Mouse (Mus musculus) megakaryocyte, embryonic 14.5 days (primary cell): ENCODE data around the gene A430078G23Rik. TPM values are rescaled to one million over a fixed set of nuclear protein-coding genes. Genes with fewer than 3 reads are reported as not detected.

Experiments used
- H3K27me3 ChIP-seq: replicated peaks from 2 replicates; pipeline ENCODE3; 2012; ENCODE audit warnings: inconsistent platforms
- H3K36me3 ChIP-seq: replicated peaks from 2 replicates; pipeline ENCODE3; 2012; ENCODE audit warnings: low read length, inconsistent platforms, mixed read lengths
- H3K4me1 ChIP-seq: 2 replicates; pipeline ENCODE4 v1.6.1; 2012; ENCODE audit warnings: inconsistent platforms
- H3K4me3 ChIP-seq: replicated peaks from 2 replicates; pipeline ENCODE3; 2012; ENCODE audit warnings: moderate library complexity, mild to moderate bottlenecking, inconsistent platforms
- H3K9me3 ChIP-seq: 2 replicates; pipeline ENCODE4 v1.6.1; 2012; ENCODE audit warnings: inconsistent platforms
- FLI1 ChIP-seq: IDR thresholded peaks from 2 replicates; pipeline ENCODE4 v1.6.1; 2012; ENCODE audit warnings: low read length, inconsistent platforms, mixed read lengths
- GATA1 ChIP-seq: IDR thresholded peaks from 3 replicates; pipeline ENCODE4 v1.6.1; 2012; ENCODE audit warnings: mixed read lengths, low read length, inconsistent platforms, borderline replicate concordance
- polyA plus RNA-seq: library from polyadenylated mRNA; stranded (reverse); fragments of >175 nt; gene quantifications from 2 replicates; pipeline ENCODE4 v1.2.3, GENCODE M21; 2012; ENCODE audit warnings: low replicate concordance; ENCODE audit not compliant: insufficient read depth

A430078G23Rik gene
- polyA plus RNA-seq, 1 experiment: 1.3 TPM

- H3K4me3 ChIP-seq: no peak overlapping the region
- H3K9me3 ChIP-seq: no peaks in the 10 kb centered on the region
- peaks cover 53% of the 10 kb centered on the region for H3K36me3 ChIP-seq
- TF ChIP-seq FLI1: no peak
- no peak for TF ChIP-seq GATA1
- no peaks in the 10 kb centered on the region for H3K27me3 ChIP-seq
- peaks cover 48% of the 10 kb centered on the region for H3K4me1 ChIP-seq
Measured at GRCm38 (mm10) chr8:3420105-3420706, 67.0 kb downstream of the A430078G23Rik start.

- H3K4me1 ChIP-seq: peaks cover 35% of the 10 kb centered on the region
- H3K9me3 ChIP-seq: no peaks in the 10 kb centered on the region
- H3K4me3 ChIP-seq: no peak overlapping the region
- TF ChIP-seq GATA1 (no peak), FLI1 (no peak)
- H3K36me3 ChIP-seq: peaks cover 47% of the 10 kb centered on the region
- H3K27me3 ChIP-seq: no peaks in the 10 kb centered on the region
Measured at GRCm38 (mm10) chr8:3421507-3421906, 68.3 kb downstream of the A430078G23Rik start.

GRCm38 (mm10) chr8:3425217-3425616 is 72.0 kb downstream of the A430078G23Rik start:
- Histone ChIP-seq H3K9me3 (no peaks in the 10 kb centered on the region), H3K4me3 (no peak overlapping the region), H3K27me3 (no peaks in the 10 kb centered on the region), H3K4me1 (peaks cover 36% of the 10 kb centered on the region), H3K36me3 (peaks cover 63% of the 10 kb centered on the region)
- TF ChIP-seq FLI1: no peak
- TF ChIP-seq GATA1: no peak

GRCm38 (mm10) chr8:3426211-3426610 is 73.0 kb downstream of the A430078G23Rik start:
- peaks cover 42% of the 10 kb centered on the region for H3K4me1 ChIP-seq
- peaks cover 62% of the 10 kb centered on the region for H3K36me3 ChIP-seq
- TF ChIP-seq GATA1 (no peak), FLI1 (no peak)
- no peaks in the 10 kb centered on the region for H3K9me3 ChIP-seq
- no peak overlapping the region for H3K4me3 ChIP-seq
- H3K27me3 ChIP-seq: no peaks in the 10 kb centered on the region

- no peak for TF ChIP-seq GATA1
- no peak for TF ChIP-seq FLI1
- no peaks in the 10 kb centered on the region for H3K9me3 ChIP-seq
- peaks cover 42% of the 10 kb centered on the region for H3K4me1 ChIP-seq
- peaks cover 80% of the 10 kb centered on the region for H3K36me3 ChIP-seq
- H3K27me3 ChIP-seq: no peaks in the 10 kb centered on the region
- H3K4me3 ChIP-seq: no peak overlapping the region
Measured at GRCm38 (mm10) chr8:3428426-3428825, 75.2 kb downstream of the A430078G23Rik start.

- Histone ChIP-seq H3K4me1 (peaks cover 42% of the 10 kb centered on the region), H3K27me3 (no peaks in the 10 kb centered on the region), H3K9me3 (no peaks in the 10 kb centered on the region), H3K4me3 (peak overlapping the region; percentile 28), H3K36me3 (peaks cover 83% of the 10 kb centered on the region)
- TF ChIP-seq FLI1: no peak
- TF ChIP-seq GATA1: no peak
Measured at GRCm38 (mm10) chr8:3429966-3430365, 76.8 kb downstream of the A430078G23Rik start.

GRCm38 (mm10) chr8:3431113-3431512 is 77.9 kb downstream of the A430078G23Rik start:
- Histone ChIP-seq H3K27me3 (no peaks in the 10 kb centered on the region), H3K9me3 (no peaks in the 10 kb centered on the region), H3K4me1 (peaks cover 42% of the 10 kb centered on the region), H3K4me3 (no peak overlapping the region), H3K36me3 (peaks cover 88% of the 10 kb centered on the region)
- TF ChIP-seq FLI1: no peak
- TF ChIP-seq GATA1: no peak

GRCm38 (mm10) chr8:3436492-3436891 is 83.3 kb downstream of the A430078G23Rik start:
- TF ChIP-seq FLI1: no peak
- TF ChIP-seq GATA1: no peak
- H3K36me3 ChIP-seq: peaks cover 98% of the 10 kb centered on the region

GRCm38 (mm10) chr8:3439510-3439909 is 86.3 kb downstream of the A430078G23Rik start:
- no peaks in the 10 kb centered on the region for H3K4me1 ChIP-seq
- H3K27me3 ChIP-seq: no peaks in the 10 kb centered on the region
- H3K4me3 ChIP-seq: no peak overlapping the region
- H3K9me3 ChIP-seq: no peaks in the 10 kb centered on the region
- H3K36me3 ChIP-seq: peaks cover 93% of the 10 kb centered on the region
- TF ChIP-seq GATA1 (no peak), FLI1 (no peak)

More at GRCm38 (mm10) chr8:3436492-3436891, 83.3 kb downstream of the A430078G23Rik start:
- no peaks in the 10 kb centered on the region for H3K9me3 ChIP-seq
- no peak overlapping the region for H3K4me3 ChIP-seq
- H3K27me3 ChIP-seq: no peaks in the 10 kb centered on the region
- peaks cover 5% of the 10 kb centered on the region; the same call in 1 of the 2 replicates for H3K4me1 ChIP-seq

Other genes starting within 250 kb of the A430078G23Rik start
- 0.17 and 0.75 TPM in 2 replicates for gene Insr, start 73.8 kb upstream of the A430078G23Rik start, polyA plus RNA-seq
- gene Arhgef18, start 39.6 kb downstream of the A430078G23Rik start, polyA plus RNA-seq: 10.5 and 16.0 TPM in 2 replicates
- gene Pex11g, start 114.3 kb downstream of the A430078G23Rik start, polyA plus RNA-seq: 2.8 and 3.7 TPM in 2 replicates
- not detected in 2 replicates for gene Tex45, start 117.4 kb downstream of the A430078G23Rik start, polyA plus RNA-seq
- gene Zfp358, start 139.7 kb downstream of the A430078G23Rik start, polyA plus RNA-seq: 19.3 and 36.7 TPM in 2 replicates
- 142 and 183 TPM in 2 replicates for gene Mcoln1, start 147.0 kb downstream of the A430078G23Rik start, polyA plus RNA-seq
- gene Pnpla6, start 162.0 kb downstream of the A430078G23Rik start, polyA plus RNA-seq: 13.8 and 16.2 TPM in 2 replicates
- gene C330021F23Rik, start 214.6 kb downstream of the A430078G23Rik start, polyA plus RNA-seq: not detected in 2 replicates
- gene Camsap3, start 233.9 kb downstream of the A430078G23Rik start, polyA plus RNA-seq: 0.36 TPM in 1 of 2 replicates, not detected in the other